In the genomic region with DNA sequence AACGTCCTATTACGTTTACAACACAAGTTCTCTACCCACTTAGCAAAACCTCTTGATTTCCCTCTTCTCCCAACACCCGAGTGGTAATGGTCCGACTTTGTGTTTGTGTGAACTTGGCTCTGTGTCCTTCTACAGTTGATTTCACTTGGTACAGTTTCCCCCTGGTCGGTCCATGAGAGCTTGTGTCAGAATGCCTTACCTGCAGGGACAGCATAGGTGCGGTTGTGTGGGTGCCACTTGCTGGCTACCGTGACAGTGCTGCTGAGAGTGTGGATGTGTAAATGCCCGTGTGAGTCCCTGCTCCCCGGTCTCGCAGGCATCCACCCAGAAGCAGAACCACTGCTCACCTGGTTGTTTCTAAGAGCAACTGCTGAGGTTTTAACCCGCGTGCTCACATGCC, we compare ENCODE assay signal across 17 mouse cellular contexts.
"Had no signal": no experiment of that assay in that cellular context is flagged by ENCODE, and none has a peak within 500 bp of the region (broad histone marks: within the 10 kb centered on the region; RNA-seq: fewer than 3 reads in every experiment).

No protein-coding gene starts in this region.

- H3K27me3 ChIP-seq: neural tube, embryonic 12.5 days; neural tube, embryonic 13.5 days; neural tube, embryonic 15.5 days; stomach, embryonic 15.5 days had no signal

- H3K4me3 ChIP-seq: neural tube, embryonic 12.5 days; neural tube, embryonic 13.5 days; neural tube, embryonic 15.5 days; stomach, embryonic 15.5 days had no signal

- DNase-seq: retina, postnatal 1 day; right cerebral cortex, adult 18-20 months; right cerebral cortex, postnatal 14 days; right cerebral cortex, postnatal 25 days; right cerebral cortex, postnatal 4 days; spleen, adult 18-20 months; thymus, adult 18-20 months; thymus, adult 2 months; thymus, postnatal 14 days; thymus, postnatal 25 days; thymus, postnatal 36 days; thymus, postnatal 4 days had no signal

- H3K9ac ChIP-seq: neural tube, embryonic 12.5 days; neural tube, embryonic 13.5 days; neural tube, embryonic 15.5 days; stomach, embryonic 15.5 days had no signal

- H3K4me2 ChIP-seq: neural tube, embryonic 12.5 days; neural tube, embryonic 13.5 days; neural tube, embryonic 15.5 days; stomach, embryonic 15.5 days had no signal

- H3K36me3 ChIP-seq: neural tube, embryonic 12.5 days; neural tube, embryonic 13.5 days; neural tube, embryonic 15.5 days; stomach, embryonic 15.5 days had no signal

- H3K9me3 ChIP-seq: neural tube, embryonic 12.5 days; neural tube, embryonic 13.5 days; neural tube, embryonic 15.5 days; stomach, embryonic 15.5 days had no signal

- H3K27ac ChIP-seq: neural tube, embryonic 12.5 days; neural tube, embryonic 13.5 days; neural tube, embryonic 15.5 days; stomach, embryonic 15.5 days; stomach, postnatal 0 days had no signal

- H3K4me1 ChIP-seq: neural tube, embryonic 12.5 days; neural tube, embryonic 13.5 days; neural tube, embryonic 15.5 days; stomach, embryonic 15.5 days had no signal
